Mouse (Mus musculus) testis, adult 2 months (tissue): ENCODE data around the gene Kpna4. TPM values are rescaled to one million over a fixed set of nuclear protein-coding genes. Genes with fewer than 3 reads are reported as not detected.

Experiments used
- H3K27ac ChIP-seq: fragments of 200-500 bp; 2 replicates; pipeline ENCODE4 v1.5.1; 2012; ENCODE audit warnings: low read depth, low read length; ENCODE audit not compliant: control insufficient read depth, insufficient read depth
- H3K27me3 ChIP-seq: fragments of 200-500 bp; 2 replicates; pipeline ENCODE4 v1.6.1; 2012; ENCODE audit warnings: mild to moderate bottlenecking, low read length, moderate library complexity; ENCODE audit not compliant: control insufficient read depth, insufficient read depth
- H3K36me3 ChIP-seq: fragments of 200-500 bp; 2 replicates; pipeline ENCODE4 v1.6.1; 2012; ENCODE audit warnings: mild to moderate bottlenecking, low read length; ENCODE audit not compliant: control insufficient read depth, insufficient read depth
- H3K4me1 ChIP-seq: fragments of 200-500 bp; 2 replicates; pipeline ENCODE4 v1.6.1; 2012; ENCODE audit warnings: low read length; ENCODE audit not compliant: control insufficient read depth, insufficient read depth
- H3K4me3 ChIP-seq: fragments of 200-500 bp; 2 replicates; pipeline ENCODE4 v1.5.1; 2012; ENCODE audit warnings: low read depth, mild to moderate bottlenecking, low read length, moderate library complexity, mixed read lengths; ENCODE audit not compliant: control insufficient read depth
- CTCF ChIP-seq: fragments of 200-500 bp; IDR thresholded peaks from 2 replicates; pipeline ENCODE4 v1.5.1; 2012; ENCODE audit warnings: low read depth, mild to moderate bottlenecking, inconsistent platforms, low read length, moderate library complexity; ENCODE audit not compliant: control insufficient read depth, insufficient read depth, insufficient replicate concordance
- POLR2A ChIP-seq: fragments of 200-500 bp; IDR thresholded peaks from 2 replicates; pipeline ENCODE4 v1.6.1; 2012; ENCODE audit warnings: low read depth, mild to moderate bottlenecking, inconsistent platforms, low read length, moderate library complexity; ENCODE audit not compliant: control insufficient read depth
- polyA plus RNA-seq: library from polyadenylated mRNA; depleted of rRNA; stranded (reverse); fragments of >200 nt; gene quantifications from 2 replicates; pipeline ENCODE4 v1.2.3, GENCODE M21; 2012

The Kpna4 gene
- polyA plus RNA-seq, 1 experiment = 36.5 TPM

DNA sequence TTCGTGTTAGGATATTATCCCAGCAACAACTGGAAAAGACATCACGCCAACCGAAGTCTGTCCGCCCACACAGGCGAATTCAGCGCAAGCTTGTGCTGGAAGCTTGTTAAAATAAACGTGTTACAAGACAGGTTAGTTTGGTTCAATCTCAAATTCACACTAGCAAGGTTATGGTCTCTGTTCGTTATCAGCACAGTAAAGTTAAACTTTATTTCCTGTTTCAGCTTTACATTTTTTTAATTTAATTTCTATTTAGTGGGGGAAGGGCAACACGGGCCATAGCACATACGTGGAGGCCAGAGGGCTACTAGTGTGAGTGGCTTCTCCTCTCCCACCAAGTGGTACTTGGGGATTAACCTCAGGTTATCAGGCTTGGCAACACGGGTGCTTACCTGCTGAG lies 75.0 kb downstream of the Kpna4 start:
- peaks cover 15% of the 10 kb centered on the region for H3K4me1 ChIP-seq
- TF ChIP-seq POLR2A (no peak), CTCF (no peak)
- no peak overlapping the region for H3K27ac ChIP-seq
- no peaks in the 10 kb centered on the region for H3K36me3 ChIP-seq
- no peaks in the 10 kb centered on the region for H3K27me3 ChIP-seq
- H3K4me3 ChIP-seq = peak overlapping the region; percentile 9

DNA sequence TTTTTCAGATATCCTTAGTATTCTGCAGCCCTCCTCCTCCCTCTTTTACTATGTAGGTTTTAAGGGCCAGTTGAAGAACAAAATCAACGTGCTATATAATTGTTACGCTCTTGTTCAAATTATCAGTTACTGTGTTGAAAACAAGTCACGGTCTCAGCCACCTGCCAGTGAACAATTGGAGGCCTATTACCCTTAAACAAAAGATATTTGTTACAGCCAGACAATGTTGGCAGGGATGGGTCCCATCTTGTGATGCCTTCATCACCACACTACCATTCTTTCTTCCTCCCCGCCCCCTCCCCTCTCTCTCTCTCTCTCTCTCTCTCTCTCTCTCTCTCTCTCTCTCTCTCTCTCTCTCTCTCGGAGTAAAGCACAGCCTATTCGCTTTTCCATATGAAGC lies 77.9 kb downstream of the Kpna4 start:
- H3K4me3 ChIP-seq = no peak overlapping the region
- TF ChIP-seq CTCF = no peak
- H3K27ac ChIP-seq = no peak overlapping the region

DNA sequence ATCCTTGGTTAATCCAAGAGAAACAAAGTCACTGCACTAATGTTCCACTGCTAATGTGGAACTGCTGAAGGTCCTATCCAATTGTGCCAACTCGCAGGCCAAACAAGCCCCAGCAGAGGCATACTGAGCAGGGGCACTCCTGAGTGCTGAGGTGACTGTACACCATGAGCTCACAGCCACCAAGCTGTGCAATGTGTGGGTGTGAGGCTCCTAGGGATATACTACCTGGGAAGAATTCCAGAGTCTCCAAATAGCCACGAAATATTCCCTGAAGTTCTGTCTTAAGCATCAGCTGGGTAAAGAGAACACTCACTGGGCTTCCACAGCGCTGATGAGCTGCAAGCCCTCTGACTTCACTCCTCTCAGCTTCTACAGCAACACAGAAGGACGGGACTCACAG lies 79.2 kb downstream of the Kpna4 start:
- no peaks in the 10 kb centered on the region for H3K27me3 ChIP-seq
- no peak for TF ChIP-seq CTCF
- TF ChIP-seq POLR2A = no peak

More for the DNA sequence above, 77.9 kb downstream of the Kpna4 start:
- Histone ChIP-seq H3K4me1 (peaks cover 21% of the 10 kb centered on the region), H3K36me3 (no peaks in the 10 kb centered on the region), H3K27me3 (no peaks in the 10 kb centered on the region)

GRCm38 (mm10) chr3:69046509-69046908 lies 80.4 kb downstream of the Kpna4 start:
- peak overlapping the region; percentile 82 for H3K4me3 ChIP-seq
- H3K27me3 ChIP-seq = no peaks in the 10 kb centered on the region
- H3K27ac ChIP-seq = peak overlapping the region; percentile 57; the same call in 1 of the 2 replicates

More for the DNA sequence above, 79.2 kb downstream of the Kpna4 start:
- H3K36me3 ChIP-seq = no peaks in the 10 kb centered on the region
- peaks cover 21% of the 10 kb centered on the region for H3K4me1 ChIP-seq
- H3K27ac ChIP-seq = peak overlapping the region; percentile 66
- peak overlapping the region; percentile 52 for H3K4me3 ChIP-seq

GRCm38 (mm10) chr3:69045750-69046149 lies 81.2 kb downstream of the Kpna4 start:
- Histone ChIP-seq H3K4me1 (peaks cover 15% of the 10 kb centered on the region), H3K4me3 (peak overlapping the region; percentile 97), H3K27me3 (no peaks in the 10 kb centered on the region), H3K36me3 (no peaks in the 10 kb centered on the region), H3K27ac (peak overlapping the region; percentile 77)
- TF ChIP-seq POLR2A (no peak), CTCF (no peak)

More at GRCm38 (mm10) chr3:69046509-69046908, 80.4 kb downstream of the Kpna4 start:
- Histone ChIP-seq H3K4me1 (peaks cover 18% of the 10 kb centered on the region), H3K36me3 (no peaks in the 10 kb centered on the region)
- TF ChIP-seq POLR2A = no peak
- no peak for TF ChIP-seq CTCF

- no peaks in the 10 kb centered on the region for H3K36me3 ChIP-seq
- peak overlapping the region; percentile 97 for H3K4me3 ChIP-seq
- H3K4me1 ChIP-seq = peaks cover 15% of the 10 kb centered on the region
- TF ChIP-seq POLR2A (no peak; the same call in 1 of the 2 replicates), CTCF (no peak)
- H3K27me3 ChIP-seq = no peaks in the 10 kb centered on the region
- H3K27ac ChIP-seq = peak overlapping the region; percentile 77
These were observed 81.6 kb downstream of the Kpna4 start for GRCm38 (mm10) chr3:69045400-69045703.

DNA sequence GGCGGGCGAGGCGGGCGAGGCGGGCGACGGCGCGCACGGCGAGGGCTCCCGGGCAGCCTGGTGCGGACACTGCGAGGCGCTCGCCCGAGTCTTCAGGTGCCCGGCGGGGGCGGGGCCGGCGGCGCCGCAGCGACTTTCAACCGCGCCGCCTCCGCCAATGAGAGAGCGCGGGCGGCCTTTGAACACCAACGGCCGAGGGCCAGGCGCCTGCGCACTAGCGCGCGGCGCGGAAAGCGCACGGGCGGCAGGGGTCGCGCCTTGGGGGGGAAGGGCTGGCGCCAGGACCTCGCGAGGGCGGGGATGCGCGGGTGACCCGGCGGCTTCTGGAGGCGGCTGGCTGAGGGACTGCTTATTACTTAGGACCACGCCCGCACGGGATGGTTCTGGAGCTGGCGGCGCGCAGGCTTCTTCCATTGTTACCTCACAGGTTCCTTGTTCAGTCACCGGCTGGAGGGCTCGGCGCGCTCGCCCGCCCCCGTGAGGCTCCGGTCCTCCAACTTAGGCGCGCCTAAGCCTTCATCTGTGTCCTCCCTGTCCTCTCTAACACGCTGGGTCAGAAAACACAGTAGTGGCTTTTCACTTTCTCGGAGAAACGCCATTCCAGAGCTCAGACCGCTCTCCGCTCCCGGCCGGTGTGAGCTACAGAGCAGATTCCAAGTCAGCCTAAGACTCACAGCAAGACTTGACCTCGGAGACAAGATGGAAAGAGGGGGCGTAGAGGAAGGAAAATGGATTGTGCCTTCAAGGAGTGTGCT lies 82.1 kb downstream of the Kpna4 start, which contains the start of gene Trim59:
Gene Trim59, minus strand, starts transcription at position 111 of the 755 bp plus-strand sequence.
- Histone ChIP-seq H3K27ac (peak within 1 kb of the TSS; percentile 77), H3K4me1 (peaks cover 15% of the 10 kb centered on the region)

DNA sequence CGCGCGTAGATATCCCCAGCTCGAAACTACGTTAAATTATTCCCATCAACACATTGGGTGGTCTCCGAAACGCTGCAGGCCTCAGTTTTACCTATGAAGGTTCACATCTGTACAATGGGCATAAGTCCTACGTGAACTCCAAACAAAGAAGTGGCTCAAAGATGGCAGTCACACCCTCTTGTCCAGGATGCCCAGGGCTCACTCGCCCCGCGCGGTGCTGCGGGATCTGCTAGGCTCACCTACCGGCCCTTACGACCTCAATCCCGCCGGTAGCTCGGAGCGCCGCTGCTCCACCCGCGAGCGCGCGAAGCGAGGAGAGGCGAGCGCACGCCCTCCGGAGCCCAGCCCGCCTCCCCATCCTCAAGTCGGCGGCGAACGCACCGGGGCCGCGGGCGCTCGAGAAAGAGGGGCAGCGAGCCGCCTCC lies 82.7 kb downstream of the Kpna4 start:
- Histone ChIP-seq H3K36me3 (no peaks in the 10 kb centered on the region), H3K27ac (peak overlapping the region; percentile 77), H3K4me3 (peak overlapping the region; percentile 97), H3K4me1 (peaks cover 12% of the 10 kb centered on the region), H3K27me3 (no peaks in the 10 kb centered on the region)
- TF ChIP-seq CTCF (no peak), POLR2A (no peak)

More for the DNA sequence above, 82.1 kb downstream of the Kpna4 start, which contains the start of gene Trim59:
- H3K27me3 ChIP-seq = no peaks in the 10 kb centered on the region
- H3K36me3 ChIP-seq = no peaks in the 10 kb centered on the region
- H3K4me3 ChIP-seq = peak within 1 kb of the TSS; percentile 97
- TF ChIP-seq CTCF = no peak
- TF ChIP-seq POLR2A = peak; percentile 72
